Mouse (Mus musculus): ENCODE results near the gene Tpm4. TPM values are rescaled to one million over a fixed set of nuclear protein-coding genes. Genes with fewer than 3 reads are reported as not detected.
A peak's percentile ranks its signal among the peaks of the same experiment; 100 is the strongest.
"Not testable (repeated sequence)": the region's sequence is repeated elsewhere in the genome, so short reads cannot be mapped to it uniquely, and the experiment has no call there.

Gene Tpm4
- total RNA-seq (2014; fragmentation: Nextera tagmentation) (10.4 and 13.4 TPM in 2 replicates), total RNA-seq (2017) (5.9 and 15.5 TPM in 2 replicates)

DNA sequence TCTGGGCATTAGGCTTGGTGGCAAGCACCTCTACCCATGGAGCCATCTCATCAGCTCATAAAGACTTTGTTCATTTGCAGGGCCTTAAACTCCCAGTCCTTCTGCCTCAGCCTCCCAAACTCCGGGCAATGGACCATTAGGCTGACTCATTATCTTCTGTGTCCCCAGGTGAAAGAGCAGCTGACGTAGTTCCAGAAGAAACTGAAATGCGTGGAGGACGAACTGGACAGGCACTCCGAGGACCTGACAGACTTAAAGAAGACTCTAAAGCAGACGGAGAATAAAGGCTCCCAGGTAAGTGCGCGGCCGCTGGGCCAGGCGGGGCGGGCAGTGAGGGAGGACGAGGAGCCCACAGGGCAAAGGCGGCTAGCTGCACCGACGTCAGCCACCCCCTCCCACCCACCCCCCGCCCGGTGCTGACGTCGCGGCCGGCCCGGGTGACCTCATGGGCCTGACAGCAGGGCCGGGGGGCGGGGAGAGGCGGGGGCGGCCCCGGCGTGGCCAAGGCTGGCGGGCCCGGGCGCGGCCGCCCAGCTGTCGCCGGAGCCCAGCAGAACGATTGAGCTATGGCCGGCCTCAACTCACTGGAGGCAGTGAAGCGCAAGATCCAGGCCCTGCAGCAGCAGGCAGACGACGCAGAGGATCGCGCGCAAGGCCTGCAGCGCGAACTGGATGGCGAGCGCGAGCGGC lies at the start of gene Tpm4:
Gene Tpm4, plus strand, starts transcription at position 220 of the 690 bp plus-strand sequence.
- no peak for ATAC-seq (replicated peaks; ENCODE audit: low FRiP score, low TSS enrichment, poor library complexity, severe bottlenecking)

DNA sequence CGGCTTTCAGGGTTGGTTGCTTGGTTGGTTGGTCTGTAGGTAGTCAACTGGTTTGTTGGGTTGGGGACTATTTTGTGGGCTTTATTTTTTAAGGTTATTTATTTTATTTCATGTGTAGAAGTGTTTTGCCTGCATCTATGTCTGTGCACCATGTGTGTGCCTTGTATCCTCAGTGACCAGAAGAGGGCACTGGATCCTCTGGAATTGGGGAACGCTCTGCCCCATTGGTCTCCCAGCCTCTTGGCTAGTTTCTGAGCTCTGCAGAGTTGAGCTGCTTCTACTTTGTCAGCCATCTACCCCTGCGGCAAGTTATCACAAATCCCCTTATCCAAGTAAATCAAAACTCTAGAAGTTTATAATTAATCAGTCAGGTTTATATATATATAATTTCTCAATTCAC lies 47.2 kb upstream of the Tpm4 start:
- ATAC-seq (replicated peaks; ENCODE audit: low FRiP score, low TSS enrichment, poor library complexity, severe bottlenecking) = not testable (repeated sequence)

DNA sequence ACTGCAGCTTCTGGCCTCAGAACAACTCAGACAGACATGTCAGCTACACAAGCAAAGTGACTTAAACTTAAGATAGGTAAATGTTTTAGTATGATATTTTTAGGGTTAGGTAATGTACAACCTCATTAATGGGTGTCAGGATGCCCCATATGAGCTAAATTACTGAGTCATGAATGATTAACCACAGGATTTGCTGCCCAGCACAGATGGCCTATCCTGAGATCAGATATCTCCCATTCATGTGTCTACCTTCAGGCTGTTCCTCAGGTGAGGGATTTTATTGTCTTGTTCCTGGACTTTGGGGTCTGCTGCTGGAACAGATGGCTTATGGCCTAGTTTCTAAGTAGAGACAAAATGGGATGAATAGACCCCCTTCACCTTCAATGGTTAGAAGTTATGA lies 38.1 kb upstream of the Tpm4 start:
- ATAC-seq (replicated peaks; ENCODE audit: low FRiP score, low TSS enrichment, poor library complexity, severe bottlenecking) = not testable (repeated sequence)

DNA sequence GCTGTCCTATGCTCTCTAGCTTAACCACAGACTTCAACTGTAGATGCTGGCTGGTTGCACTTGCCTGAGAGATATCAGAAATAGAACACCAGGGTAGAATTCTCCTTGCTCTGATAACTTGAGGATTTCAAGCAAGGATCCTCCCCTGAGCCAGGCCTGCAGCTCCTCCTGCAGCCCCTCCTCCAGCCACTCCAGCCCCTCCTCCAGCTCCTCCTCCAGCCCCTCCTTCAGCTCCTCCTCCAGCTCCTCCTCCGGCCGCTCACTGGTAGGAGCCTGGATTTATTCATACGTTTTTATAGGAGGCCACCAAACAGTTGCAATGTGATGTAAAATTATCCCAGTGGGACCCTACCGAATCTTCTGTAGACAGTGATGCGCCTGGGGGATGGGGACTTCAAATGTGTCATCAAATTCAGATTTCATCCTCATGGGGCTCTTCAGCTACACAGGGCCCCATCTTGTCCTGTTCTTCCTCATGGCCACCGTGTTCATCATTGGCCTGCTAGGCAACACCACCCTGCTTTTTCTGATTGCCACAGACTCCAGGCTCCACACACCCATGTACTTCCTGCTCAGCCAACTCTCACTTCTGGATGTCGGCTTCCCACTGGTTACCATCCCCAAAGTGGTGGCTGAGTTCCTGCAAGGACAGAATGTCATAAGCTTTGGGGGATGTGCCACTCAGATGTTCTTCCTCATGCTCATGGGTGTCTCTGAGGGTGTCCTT lies 35.2 kb upstream of the Tpm4 start:
- ATAC-seq (replicated peaks; ENCODE audit: low FRiP score, low TSS enrichment, poor library complexity, severe bottlenecking) = peak; percentile 97

DNA sequence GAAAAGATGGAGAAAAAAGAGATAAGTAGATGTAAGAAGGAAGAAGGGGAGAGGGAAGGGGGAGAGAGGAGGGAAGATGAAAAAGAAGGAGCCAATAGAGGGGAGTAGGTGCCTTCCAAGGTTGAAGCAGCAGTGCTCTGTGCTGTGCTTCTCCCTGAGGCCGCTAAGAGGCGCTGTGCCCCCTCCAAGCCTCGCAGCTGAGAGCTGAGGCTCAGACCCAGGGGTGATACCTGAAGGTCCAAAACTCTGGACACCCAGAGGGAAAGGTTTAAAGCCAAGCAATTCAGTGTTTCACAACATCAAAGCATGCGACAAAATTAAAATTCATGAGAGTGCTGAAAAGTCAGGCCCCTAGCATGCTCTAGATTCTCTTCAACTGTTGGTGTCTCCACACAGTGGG lies 29.6 kb upstream of the Tpm4 start:
- ATAC-seq (replicated peaks; ENCODE audit: low FRiP score, low TSS enrichment, poor library complexity, severe bottlenecking) = peak; percentile 66

GRCm38 (mm10) chr8:72106740-72107139 lies 28.0 kb upstream of the Tpm4 start, which contains the start of gene Olfr374:
Olfr374 (plus strand) TSS chr8:72107040.
- no peak for ATAC-seq (replicated peaks; ENCODE audit: low FRiP score, low TSS enrichment, poor library complexity, severe bottlenecking)

- no peak for ATAC-seq (replicated peaks; ENCODE audit: low FRiP score, low TSS enrichment, poor library complexity, severe bottlenecking)
Observed at GRCm38 (mm10) chr8:72110876-72111275, 23.9 kb upstream of the Tpm4 start.

GRCm38 (mm10) chr8:72112486-72112885 lies 22.3 kb upstream of the Tpm4 start:
- no peak for ATAC-seq (replicated peaks; ENCODE audit: low FRiP score, low TSS enrichment, poor library complexity, severe bottlenecking)

DNA sequence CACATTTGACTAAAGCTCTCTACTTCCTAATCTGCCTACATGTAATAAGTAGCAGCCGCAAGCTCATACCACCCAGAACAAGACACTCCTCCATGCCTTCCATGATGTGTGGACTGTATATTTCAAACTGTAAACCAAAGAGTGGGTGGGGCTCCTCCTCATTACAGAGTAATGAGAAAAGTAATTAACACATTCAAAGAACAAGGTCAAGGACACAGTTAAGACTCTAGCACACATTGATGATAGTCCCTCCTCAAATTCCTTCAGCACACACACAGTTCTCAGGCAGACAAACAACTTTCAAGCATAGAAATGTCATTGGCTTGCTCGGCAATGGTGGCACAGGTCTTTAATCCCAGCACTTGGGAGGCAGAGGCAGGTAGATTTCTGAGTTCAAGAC lies 19.6 kb upstream of the Tpm4 start:
- no peak for ATAC-seq (replicated peaks; ENCODE audit: low FRiP score, low TSS enrichment, poor library complexity, severe bottlenecking)

- no peak for ATAC-seq (replicated peaks; ENCODE audit: low FRiP score, low TSS enrichment, poor library complexity, severe bottlenecking)
Observed at GRCm38 (mm10) chr8:72118616-72119015, 16.2 kb upstream of the Tpm4 start.

GRCm38 (mm10) chr8:72121486-72121885 lies 13.3 kb upstream of the Tpm4 start:
- not testable (repeated sequence) for ATAC-seq (replicated peaks; ENCODE audit: low FRiP score, low TSS enrichment, poor library complexity, severe bottlenecking)

GRCm38 (mm10) chr8:72121997-72122396 lies 12.8 kb upstream of the Tpm4 start:
- ATAC-seq (replicated peaks; ENCODE audit: low FRiP score, low TSS enrichment, poor library complexity, severe bottlenecking) = no peak

DNA sequence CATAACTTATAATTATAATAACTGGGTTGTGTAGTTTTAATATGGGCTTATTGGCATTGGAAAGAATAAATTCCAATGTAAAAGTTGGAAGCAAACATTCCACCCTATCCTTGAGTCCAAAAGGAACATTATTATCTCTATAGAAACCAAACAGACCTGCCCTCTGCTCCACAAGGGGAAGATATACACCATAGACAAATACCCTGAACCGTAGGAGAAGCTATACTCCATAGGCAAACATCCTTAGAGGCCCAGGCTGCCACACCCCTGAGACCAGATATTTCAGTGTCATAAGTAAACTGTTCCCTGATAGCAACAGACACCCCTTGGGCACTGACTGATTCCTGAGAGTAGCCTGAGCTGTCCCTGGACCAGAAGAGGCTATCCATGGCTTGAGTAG lies 6.9 kb upstream of the Tpm4 start:
- no peak for ATAC-seq (replicated peaks; ENCODE audit: low FRiP score, low TSS enrichment, poor library complexity, severe bottlenecking)

- ATAC-seq (replicated peaks; ENCODE audit: low FRiP score, low TSS enrichment, poor library complexity, severe bottlenecking) = no peak
Observed at GRCm38 (mm10) chr8:72131251-72131650, 3.5 kb upstream of the Tpm4 start.

GRCm38 (mm10) chr8:72131901-72132300 lies 2.9 kb upstream of the Tpm4 start:
- no peak for ATAC-seq (replicated peaks; ENCODE audit: low FRiP score, low TSS enrichment, poor library complexity, severe bottlenecking)

DNA sequence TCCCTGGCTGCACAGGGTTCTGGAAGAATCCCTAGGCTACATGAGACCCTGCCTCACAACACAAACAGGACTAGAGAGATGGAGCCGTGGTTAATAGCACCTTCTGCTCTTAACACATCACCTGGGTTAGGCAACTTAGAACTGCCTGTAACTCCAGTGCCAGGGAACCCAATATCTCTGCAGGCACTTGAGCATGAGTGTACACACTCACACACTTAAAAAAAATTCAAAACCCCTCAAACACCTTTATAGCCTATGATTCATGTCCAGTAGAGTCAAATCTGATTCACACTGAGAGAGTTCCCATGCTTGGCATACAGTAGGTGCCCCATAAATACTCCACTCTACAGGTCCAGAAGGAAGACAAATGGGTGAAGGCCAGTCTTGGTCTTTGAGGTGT lies 2.4 kb upstream of the Tpm4 start:
- ATAC-seq (replicated peaks; ENCODE audit: low FRiP score, low TSS enrichment, poor library complexity, severe bottlenecking) = no peak

- ATAC-seq (replicated peaks; ENCODE audit: low FRiP score, low TSS enrichment, poor library complexity, severe bottlenecking) = no peak
Observed at GRCm38 (mm10) chr8:72132891-72133290, 1.9 kb upstream of the Tpm4 start.

DNA sequence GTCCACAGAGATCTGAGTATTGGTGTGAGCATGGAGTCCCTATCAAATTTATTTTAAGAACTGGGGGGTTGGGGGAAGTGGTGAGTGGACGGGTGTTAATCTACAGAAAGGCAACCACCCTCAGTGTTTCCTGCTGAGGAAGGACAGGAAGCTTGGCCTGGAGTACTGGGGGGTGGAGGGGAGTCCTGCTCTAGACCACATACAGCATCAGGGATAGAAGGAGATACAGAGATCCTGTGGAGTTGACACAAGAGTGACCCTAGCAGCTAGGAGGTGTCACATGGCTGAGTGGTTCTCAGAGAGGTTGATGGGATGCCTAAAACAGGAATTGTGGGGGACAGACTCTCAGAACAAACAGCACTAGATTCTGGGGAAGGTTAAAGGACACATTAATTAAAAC lies 1.3 kb upstream of the Tpm4 start:
- ATAC-seq (replicated peaks; ENCODE audit: low FRiP score, low TSS enrichment, poor library complexity, severe bottlenecking) = no peak

GRCm38 (mm10) chr8:72135446-72136301 lies 899 bp downstream of the Tpm4 start:
- ATAC-seq (replicated peaks; ENCODE audit: low FRiP score, low TSS enrichment, poor library complexity, severe bottlenecking) = no peak; the same call in 1 of the 2 replicates
